Mouse (Mus musculus) cerebellum, adult (tissue): Measurements from ENCODE around the gene 1520401A03Rik.

Experiments used
- ATAC-seq: cut with Nextera tagmentation; 2 replicates; pipeline ENCODE4 v1.9.2; 2017; ENCODE audit warnings: mild to moderate bottlenecking, moderate library complexity, mixed read lengths; ENCODE audit not compliant: insufficient number of reproducible peaks, low FRiP score, low TSS enrichment

Gene 1520401A03Rik

GRCm38 (mm10) chr17:23674271-23674952, 48.2 kb downstream of the 1520401A03Rik start:
- ATAC-seq, result no peak

- ATAC-seq, result peak; percentile 94
Measured at GRCm38 (mm10) chr17:23673424-23674073, 49.0 kb downstream of the 1520401A03Rik start, which contains the start of the genes Hcfc1r1 and Thoc6. Hcfc1r1 (plus strand) TSS chr17:23673596. Thoc6 (minus strand) TSS chr17:23673882.

- ATAC-seq, result no peak
Measured at GRCm38 (mm10) chr17:23672761-23673160, 49.8 kb downstream of the 1520401A03Rik start.

- no peak for ATAC-seq
Measured at GRCm38 (mm10) chr17:23671519-23671918, 51.1 kb downstream of the 1520401A03Rik start.

GRCm38 (mm10) chr17:23670516-23671074, 52.0 kb downstream of the 1520401A03Rik start:
- no peak for ATAC-seq

- ATAC-seq, result no peak
Measured at GRCm38 (mm10) chr17:23665511-23665910, 57.1 kb downstream of the 1520401A03Rik start.

GRCm38 (mm10) chr17:23664556-23665021, 58.0 kb downstream of the 1520401A03Rik start:
- ATAC-seq, result no peak; the same call in 1 of the 2 replicates

- no peak for ATAC-seq
Measured at GRCm38 (mm10) chr17:23661526-23661925, 61.1 kb downstream of the 1520401A03Rik start.

GRCm38 (mm10) chr17:23660876-23661200, 61.7 kb downstream of the 1520401A03Rik start:
- no peak for ATAC-seq

- ATAC-seq, result no peak
Measured at GRCm38 (mm10) chr17:23660117-23660875, 62.3 kb downstream of the 1520401A03Rik start, which contains the start of gene Bicdl2. Bicdl2 (plus strand) TSS chr17:23660506.

GRCm38 (mm10) chr17:23658450-23658849, 64.1 kb downstream of the 1520401A03Rik start:
- no peak for ATAC-seq
